Mouse (Mus musculus) kidney, adult 2 months (tissue): ENCODE measurements at regions not wholly inside any gene's neighbourhood (a gene's known extent, or its start where the extent isn't known, plus 50 kb on each side); places are given as distances from the start of the nearest gene placed in this dataset.
A peak's percentile ranks its signal among the peaks of the same experiment; 100 is the strongest.
"Not testable (repeated sequence)": the region's sequence is repeated elsewhere in the genome, so short reads cannot be mapped to it uniquely, and the experiment has no call there.

Source experiments
- DNase-seq: peaks from one replicate; pipeline ENCODE4 v3.0.0; 2021
- H3K27ac ChIP-seq: fragments of 200-500 bp; 2 replicates; pipeline ENCODE4 v1.5.1; 2012; ENCODE audit warnings: low read depth, low read length, control low read depth, inconsistent platforms; ENCODE audit not compliant: insufficient read depth
- H3K27me3 ChIP-seq: fragments of 200-500 bp; replicated peaks from 2 replicates; pipeline ENCODE4 v1.6.1; 2012; ENCODE audit warnings: mild to moderate bottlenecking, moderate library complexity, low read length, inconsistent platforms; ENCODE audit not compliant: control insufficient read depth, insufficient read depth
- H3K36me3 ChIP-seq: fragments of 200-500 bp; 2 replicates; pipeline ENCODE4 v1.6.1; 2012; ENCODE audit warnings: mild to moderate bottlenecking, moderate library complexity, low read length, inconsistent platforms; ENCODE audit not compliant: control insufficient read depth, insufficient read depth
- H3K4me1 ChIP-seq: fragments of 200-500 bp; 2 replicates; pipeline ENCODE4 v1.6.1; 2011; ENCODE audit warnings: low read length; ENCODE audit not compliant: control insufficient read depth, insufficient read depth
- H3K4me3 ChIP-seq: fragments of 200-500 bp; 2 replicates; pipeline ENCODE4 v1.5.1; 2011; ENCODE audit warnings: mild to moderate bottlenecking, low read depth, low read length, control low read depth; ENCODE audit not compliant: insufficient read depth
- CTCF ChIP-seq: fragments of 200-500 bp; conservative IDR thresholded peaks from 2 replicates; pipeline ENCODE4 v1.5.1; 2011; ENCODE audit warnings: low read depth, mild to moderate bottlenecking, control low read depth, low read length, moderate library complexity, mixed read lengths; ENCODE audit not compliant: insufficient read depth, insufficient read length
- POLR2A ChIP-seq: fragments of 200-500 bp; IDR thresholded peaks from one replicate; pipeline ENCODE4 v1.6.1; 2011; ENCODE audit warnings: low read depth, low read length, control low read depth
- WGBS: fragments of 180-500 bp; shearing (Covaris S2); methylation state at CpG from one replicate; pipeline ENCODE4 v1.1.7; 2018; 5-methylcytosine and 5-hydroxymethylcytosine counted together

- no peak overlapping the region for H3K27ac ChIP-seq
- no peaks in the 10 kb centered on the region for H3K27me3 ChIP-seq
- TF ChIP-seq CTCF, result no peak
- TF ChIP-seq POLR2A, result no peak
- H3K4me3 ChIP-seq, result no peak overlapping the region
- DNase-seq, result no peak
- H3K4me1 ChIP-seq, result no peaks in the 10 kb centered on the region
- no peaks in the 10 kb centered on the region for H3K36me3 ChIP-seq
- 60% methylated on average over 2 of the region's 2 CpGs for WGBS
These were observed 328.3 kb upstream of the Nox3 start for GRCm38 (mm10) chr17:4024384-4024783.

- Histone ChIP-seq H3K27ac (no peak overlapping the region), H3K4me3 (no peak overlapping the region), H3K4me1 (no peaks in the 10 kb centered on the region), H3K36me3 (no peaks in the 10 kb centered on the region), H3K27me3 (no peaks in the 10 kb centered on the region)
- DNase-seq, result no peak
- TF ChIP-seq POLR2A, result no peak
- no peak for TF ChIP-seq CTCF
- 76% methylated on average over 9 of the region's 9 CpGs for WGBS
These were observed 333.1 kb upstream of the Nox3 start for GRCm38 (mm10) chr17:4029202-4029601.

GRCm38 (mm10) chr17:4034816-4035360, 338.8 kb upstream of the Nox3 start:
- H3K4me1 ChIP-seq, result no peaks in the 10 kb centered on the region
- TF ChIP-seq CTCF (no peak), POLR2A (no peak)
- DNase-seq, result peak; percentile 28
- no peaks in the 10 kb centered on the region for H3K36me3 ChIP-seq
- H3K27me3 ChIP-seq, result no peaks in the 10 kb centered on the region
- H3K4me3 ChIP-seq, result no peak overlapping the region
- no peak overlapping the region for H3K27ac ChIP-seq
- WGBS, result 41% methylated on average over 3 of the region's 3 CpGs

GRCm38 (mm10) chr17:4040104-4040664, 344.1 kb upstream of the Nox3 start:
- no peak for TF ChIP-seq POLR2A
- no peak for TF ChIP-seq CTCF
- no peaks in the 10 kb centered on the region; the same call in 1 of the 2 replicates for H3K27me3 ChIP-seq
- no peaks in the 10 kb centered on the region for H3K36me3 ChIP-seq
- H3K4me3 ChIP-seq, result no peak overlapping the region
- no peak overlapping the region for H3K27ac ChIP-seq
- H3K4me1 ChIP-seq, result no peaks in the 10 kb centered on the region
- peak; percentile 31 for DNase-seq
- 31% methylated on average over 5 of the region's 5 CpGs for WGBS

GRCm38 (mm10) chr17:4060186-4060585, 364.1 kb upstream of the Nox3 start:
- not testable (repeated sequence) for H3K27me3 ChIP-seq, H3K36me3 ChIP-seq, H3K4me1 ChIP-seq, H3K4me3 ChIP-seq
- DNase-seq, result peak; percentile 80
- H3K27ac ChIP-seq, result peak overlapping the region; percentile 41; the same call in 1 of the 2 replicates

- Histone ChIP-seq H3K27ac (no peak overlapping the region), H3K4me1 (no peaks in the 10 kb centered on the region), H3K27me3 (no peaks in the 10 kb centered on the region; the same call in 1 of the 2 replicates), H3K4me3 (no peak overlapping the region), H3K36me3 (no peaks in the 10 kb centered on the region)
- WGBS, result 40% methylated on average over 2 of the region's 2 CpGs
- no peak for DNase-seq
- TF ChIP-seq CTCF (no peak), POLR2A (no peak)
These were observed 377.3 kb upstream of the Nox3 start for GRCm38 (mm10) chr17:4073381-4073780.

- H3K36me3 ChIP-seq, result no peaks in the 10 kb centered on the region
- no peaks in the 10 kb centered on the region for H3K4me1 ChIP-seq
- H3K27me3 ChIP-seq, result no peaks in the 10 kb centered on the region
- H3K27ac ChIP-seq, result no peak overlapping the region
- no peak for DNase-seq
- 81% methylated on average over 2 of the region's 2 CpGs for WGBS
- no peak overlapping the region for H3K4me3 ChIP-seq
- no peak for TF ChIP-seq CTCF
- TF ChIP-seq POLR2A, result no peak
These were observed 384.5 kb upstream of the Nox3 start for GRCm38 (mm10) chr17:4080564-4080963.
